Mouse (Mus musculus) liver, embryonic 15.5 days (tissue): Measurements from ENCODE around the gene Slc22a18. TPM values are rescaled to one million over a fixed set of nuclear protein-coding genes. Genes with fewer than 3 reads are reported as not detected.

Experiments
- ATAC-seq: fragments of 200-750 bp; cut with Nextera tagmentation; 2 replicates; pipeline ENCODE4 v1.8.0; 2017; ENCODE audit warnings: moderate number of reproducible peaks, mild to moderate bottlenecking, moderate library complexity; ENCODE audit not compliant: insufficient read depth
- H3K27ac ChIP-seq: fragments of 300-500 bp; sonication (generic); replicated peaks from 2 replicates; pipeline ENCODE4 v1.5.1; 2015; ENCODE audit warnings: mild to moderate bottlenecking, inconsistent platforms
- H3K27me3 ChIP-seq: fragments of 300-500 bp; sonication (generic); 2 replicates; pipeline ENCODE4 v1.6.1; 2015; ENCODE audit warnings: mild to moderate bottlenecking, inconsistent platforms
- H3K36me3 ChIP-seq: fragments of 300-500 bp; sonication (generic); replicated peaks from 2 replicates; pipeline ENCODE4 v1.6.1; 2015; ENCODE audit warnings: moderate library complexity, mild to moderate bottlenecking, inconsistent platforms
- H3K4me1 ChIP-seq: fragments of 300-500 bp; sonication (generic); replicated peaks from 2 replicates; pipeline ENCODE4 v1.6.1; 2015; ENCODE audit warnings: inconsistent platforms
- H3K4me2 ChIP-seq: fragments of 300-500 bp; sonication (generic); 2 replicates; pipeline ENCODE4 v1.6.1; 2015; ENCODE audit warnings: moderate library complexity, mild to moderate bottlenecking, inconsistent platforms
- H3K4me3 ChIP-seq: fragments of 300-500 bp; sonication (generic); replicated peaks from 2 replicates; pipeline ENCODE4 v1.5.1; 2015; ENCODE audit warnings: mild to moderate bottlenecking, inconsistent platforms
- H3K9ac ChIP-seq: fragments of 300-500 bp; sonication (generic); 2 replicates; pipeline ENCODE4 v1.6.1; 2015; ENCODE audit warnings: moderate library complexity, mild to moderate bottlenecking, inconsistent platforms
- H3K9me3 ChIP-seq: fragments of 300-500 bp; sonication (generic); replicated peaks from 2 replicates; pipeline ENCODE4 v1.6.1; 2016; ENCODE audit warnings: inconsistent platforms
- WGBS: fragments of 180-500 bp; shearing (Covaris S2); methylation state at CpG from one replicate; pipeline ENCODE4 v1.1.7; 2015; ENCODE audit warnings: mixed read lengths; ENCODE audit not compliant: insufficient replicate concordance; 5-methylcytosine and 5-hydroxymethylcytosine counted together
- polyA plus RNA-seq: library from polyadenylated mRNA; unstranded; fragments of >200 nt; fragmentation: Nextera tagmentation; extraction: Ambion mirVana; gene quantifications from 2 replicates; pipeline ENCODE4 v1.2.1, GENCODE M21; 2015

Slc22a18 gene
- polyA plus RNA-seq, 1 experiment from 2014 or later = 12.9 TPM

- Histone ChIP-seq H3K9ac (peak overlapping the region; percentile 25; the same call in 1 of the 2 replicates), H3K4me2 (peak overlapping the region; percentile 71), H3K36me3 (no peaks in the 10 kb centered on the region), H3K4me1 (peaks cover 44% of the 10 kb centered on the region), H3K9me3 (peaks cover 14% of the 10 kb centered on the region; the same call in 1 of the 2 replicates), H3K27ac (no peak overlapping the region; the same call in 1 of the 2 replicates), H3K27me3 (peaks cover 67% of the 10 kb centered on the region), H3K4me3 (peak overlapping the region; percentile 44)
- ATAC-seq = peak; percentile 26; the same call in 1 of the 2 replicates
- WGBS = 21% methylated on average over 56 of the region's 56 CpGs
These were observed 8.6 kb upstream of the Slc22a18 start for GRCm38 (mm10) chr7:143464811-143465560.

- Histone ChIP-seq H3K36me3 (no peaks in the 10 kb centered on the region), H3K27me3 (peaks cover 55% of the 10 kb centered on the region), H3K9ac (no peak overlapping the region), H3K4me3 (no peak overlapping the region), H3K4me2 (no peak overlapping the region), H3K27ac (no peak overlapping the region), H3K9me3 (0 out of 2 replicates have a peak, but pooled peaks cover 3% of the 10 kb centered on the region), H3K4me1 (peaks cover 34% of the 10 kb centered on the region)
- no peak for ATAC-seq
- 19% methylated on average over 14 of the region's 14 CpGs for WGBS
These were observed 7.3 kb upstream of the Slc22a18 start for GRCm38 (mm10) chr7:143466099-143466677.

GRCm38 (mm10) chr7:143467714-143468113 is 5.8 kb upstream of the Slc22a18 start:
- no peaks in the 10 kb centered on the region for H3K36me3 ChIP-seq
- WGBS = 27% methylated on average over 6 of the region's 6 CpGs
- ATAC-seq = no peak
- no peak overlapping the region for H3K4me2 ChIP-seq
- H3K27me3 ChIP-seq = peaks cover 41% of the 10 kb centered on the region
- H3K4me3 ChIP-seq = no peak overlapping the region
- no peak overlapping the region for H3K9ac ChIP-seq
- H3K27ac ChIP-seq = no peak overlapping the region
- no peaks in the 10 kb centered on the region for H3K9me3 ChIP-seq
- H3K4me1 ChIP-seq = peaks cover 25% of the 10 kb centered on the region

GRCm38 (mm10) chr7:143469946-143470345 is 3.6 kb upstream of the Slc22a18 start:
- no peaks in the 10 kb centered on the region for H3K36me3 ChIP-seq

GRCm38 (mm10) chr7:143474811-143475210 is 1.3 kb downstream of the Slc22a18 start:
- Histone ChIP-seq H3K27ac (no peak overlapping the region), H3K9me3 (no peaks in the 10 kb centered on the region), H3K36me3 (no peaks in the 10 kb centered on the region), H3K4me3 (no peak overlapping the region), H3K4me1 (peaks cover 17% of the 10 kb centered on the region), H3K27me3 (no peaks in the 10 kb centered on the region; the same call in 1 of the 2 replicates), H3K9ac (no peak overlapping the region), H3K4me2 (peak overlapping the region; percentile 44; the same call in 1 of the 2 replicates)
- 32% methylated on average over 10 of the region's 10 CpGs for WGBS
- peak; percentile 32; the same call in 1 of the 2 replicates for ATAC-seq

More at GRCm38 (mm10) chr7:143469946-143470345, 3.6 kb upstream of the Slc22a18 start:
- peaks cover 23% of the 10 kb centered on the region for H3K27me3 ChIP-seq
- no peak overlapping the region for H3K4me2 ChIP-seq
- WGBS = 11% methylated on average over 8 of the region's 8 CpGs
- no peak overlapping the region for H3K27ac ChIP-seq
- no peak for ATAC-seq
- H3K4me3 ChIP-seq = no peak overlapping the region
- no peaks in the 10 kb centered on the region for H3K9me3 ChIP-seq
- no peak overlapping the region for H3K9ac ChIP-seq
- peaks cover 16% of the 10 kb centered on the region for H3K4me1 ChIP-seq

- H3K9ac ChIP-seq = no peak overlapping the region
- H3K27me3 ChIP-seq = peaks cover 2% of the 10 kb centered on the region; the same call in 1 of the 2 replicates
- 38% methylated on average over 11 of the region's 11 CpGs for WGBS
- H3K36me3 ChIP-seq = no peaks in the 10 kb centered on the region
- H3K4me1 ChIP-seq = peaks cover 17% of the 10 kb centered on the region
- no peak overlapping the region for H3K4me3 ChIP-seq
- H3K27ac ChIP-seq = no peak overlapping the region
- peak overlapping the region; percentile 23 for H3K4me2 ChIP-seq
- no peaks in the 10 kb centered on the region for H3K9me3 ChIP-seq
- peak; percentile 53 for ATAC-seq
These were observed 2.3 kb downstream of the Slc22a18 start for GRCm38 (mm10) chr7:143475876-143476275.

GRCm38 (mm10) chr7:143476702-143477335 is 3.3 kb downstream of the Slc22a18 start:
- peaks cover 8% of the 10 kb centered on the region; the same call in 1 of the 2 replicates for H3K27me3 ChIP-seq
- ATAC-seq = no peak
- H3K36me3 ChIP-seq = no peaks in the 10 kb centered on the region
- 61% methylated on average over 3 of the region's 3 CpGs for WGBS
- H3K9ac ChIP-seq = no peak overlapping the region
- H3K4me3 ChIP-seq = no peak overlapping the region
- H3K9me3 ChIP-seq = no peaks in the 10 kb centered on the region
- no peak overlapping the region for H3K27ac ChIP-seq
- no peak overlapping the region for H3K4me2 ChIP-seq
- peaks cover 17% of the 10 kb centered on the region for H3K4me1 ChIP-seq

- WGBS = 74% methylated on average over 5 of the region's 5 CpGs
- ATAC-seq = no peak
- no peaks in the 10 kb centered on the region for H3K36me3 ChIP-seq
These were observed 4.3 kb downstream of the Slc22a18 start for GRCm38 (mm10) chr7:143477800-143478199.

GRCm38 (mm10) chr7:143480498-143480897 is 7.0 kb downstream of the Slc22a18 start:
- no peaks in the 10 kb centered on the region for H3K9me3 ChIP-seq
- H3K27ac ChIP-seq = no peak overlapping the region
- no peak overlapping the region for H3K4me2 ChIP-seq
- H3K36me3 ChIP-seq = no peaks in the 10 kb centered on the region
- H3K27me3 ChIP-seq = peaks cover 12% of the 10 kb centered on the region
- no peak for ATAC-seq
- no peak overlapping the region for H3K9ac ChIP-seq
- H3K4me3 ChIP-seq = no peak overlapping the region
- peaks cover 12% of the 10 kb centered on the region; the same call in 1 of the 2 replicates for H3K4me1 ChIP-seq
- 22% methylated on average over 13 of the region's 13 CpGs for WGBS

More at GRCm38 (mm10) chr7:143477800-143478199, 4.3 kb downstream of the Slc22a18 start:
- H3K9me3 ChIP-seq = no peaks in the 10 kb centered on the region
- no peak overlapping the region for H3K4me2 ChIP-seq
- no peak overlapping the region for H3K27ac ChIP-seq
- peaks cover 18% of the 10 kb centered on the region for H3K4me1 ChIP-seq
- no peak overlapping the region for H3K4me3 ChIP-seq
- H3K9ac ChIP-seq = no peak overlapping the region
- peaks cover 12% of the 10 kb centered on the region; the same call in 1 of the 2 replicates for H3K27me3 ChIP-seq

- no peaks in the 10 kb centered on the region for H3K36me3 ChIP-seq
- 0 out of 2 replicates have a peak, but pooled peaks cover 5% of the 10 kb centered on the region for H3K4me1 ChIP-seq
- H3K9me3 ChIP-seq = no peaks in the 10 kb centered on the region
- no peak overlapping the region for H3K4me3 ChIP-seq
- no peak overlapping the region for H3K4me2 ChIP-seq
- 29% methylated on average over 5 of the region's 5 CpGs for WGBS
- H3K27me3 ChIP-seq = peaks cover 12% of the 10 kb centered on the region
- H3K27ac ChIP-seq = no peak overlapping the region
- no peak for ATAC-seq
- H3K9ac ChIP-seq = no peak overlapping the region
These were observed 8.4 kb downstream of the Slc22a18 start for GRCm38 (mm10) chr7:143481806-143482387.
